Mouse (Mus musculus) hindbrain, postnatal 0 days (tissue): ENCODE results near the gene Prickle1. TPM values are rescaled to one million over a fixed set of nuclear protein-coding genes. Genes with fewer than 3 reads are reported as not detected.

ENCODE experiments used
- ATAC-seq: fragments of 200-750 bp; cut with Nextera tagmentation; 2 replicates; pipeline ENCODE4 v1.8.0; 2017; ENCODE audit warnings: mild to moderate bottlenecking, moderate TSS enrichment, moderate library complexity
- DNase-seq: peaks from one replicate; pipeline ENCODE4 v3.0.0-alpha.2; 2015; ENCODE audit warnings: low spot score
- H3K27ac ChIP-seq: fragments of 300-500 bp; sonication (generic); 2 replicates; pipeline ENCODE4 v1.5.1; 2014; ENCODE audit warnings: mild to moderate bottlenecking
- H3K27me3 ChIP-seq: fragments of 300-500 bp; sonication (generic); 2 replicates; pipeline ENCODE4 v1.6.1; 2014; ENCODE audit warnings: low read length, mixed read lengths; ENCODE audit not compliant: insufficient read depth
- H3K36me3 ChIP-seq: fragments of 300-500 bp; sonication (generic); 2 replicates; pipeline ENCODE4 v1.6.1; 2014; ENCODE audit warnings: low read length, mixed read lengths; ENCODE audit not compliant: insufficient read depth
- H3K4me1 ChIP-seq: fragments of 300-500 bp; sonication (generic); 2 replicates; pipeline ENCODE4 v1.6.1; 2014; ENCODE audit warnings: antibody characterized with exemption, low read length, mixed read lengths; ENCODE audit not compliant: insufficient read depth
- H3K4me2 ChIP-seq: fragments of 300-500 bp; sonication (generic); 2 replicates; pipeline ENCODE4 v1.6.1; 2014; ENCODE audit warnings: low read depth, mild to moderate bottlenecking, low read length, moderate library complexity, mixed read lengths
- H3K4me3 ChIP-seq: fragments of 300-500 bp; sonication (generic); 2 replicates; pipeline ENCODE4 v1.5.1; 2014; ENCODE audit warnings: low read length
- H3K9ac ChIP-seq: fragments of 300-500 bp; sonication (generic); replicated peaks from 2 replicates; pipeline ENCODE4 v1.6.1; 2014; ENCODE audit warnings: mild to moderate bottlenecking, low read length, moderate library complexity, mixed read lengths
- H3K9me3 ChIP-seq: fragments of 300-500 bp; sonication (generic); 2 replicates; pipeline ENCODE4 v1.6.1; 2016; ENCODE audit warnings: low read length, mixed read lengths
- CTCF ChIP-seq: IDR thresholded peaks from 2 replicates; pipeline ENCODE4 v1.5.1; 2016; ENCODE audit warnings: antibody characterized with exemption, control low read depth, low read depth
- WGBS: fragments of 180-500 bp; shearing (Covaris S2); extraction: QIAGEN DNeasy Blood & Tissue Kit; methylation state at CpG from one replicate; pipeline ENCODE4 v1.1.7; 2014; 5-methylcytosine and 5-hydroxymethylcytosine counted together
- polyA plus RNA-seq: library from polyadenylated mRNA; unstranded; fragments of >200 nt; fragmentation: Nextera tagmentation; extraction: Ambion mirVana; gene quantifications from 2 replicates; pipeline ENCODE4 v1.2.1, GENCODE M21; 2015
- total RNA-seq: library from RNA; depleted of rRNA; stranded (reverse); fragments of >200 nt; gene quantifications from 2 replicates; pipeline ENCODE4 v1.2.3, GENCODE M21; 2014; rRNA removed

Prickle1 gene
- 14.5 and 17.1 TPM in 2 replicates for total RNA-seq
- polyA plus RNA-seq: 16.0 and 16.2 TPM in 2 replicates

DNA sequence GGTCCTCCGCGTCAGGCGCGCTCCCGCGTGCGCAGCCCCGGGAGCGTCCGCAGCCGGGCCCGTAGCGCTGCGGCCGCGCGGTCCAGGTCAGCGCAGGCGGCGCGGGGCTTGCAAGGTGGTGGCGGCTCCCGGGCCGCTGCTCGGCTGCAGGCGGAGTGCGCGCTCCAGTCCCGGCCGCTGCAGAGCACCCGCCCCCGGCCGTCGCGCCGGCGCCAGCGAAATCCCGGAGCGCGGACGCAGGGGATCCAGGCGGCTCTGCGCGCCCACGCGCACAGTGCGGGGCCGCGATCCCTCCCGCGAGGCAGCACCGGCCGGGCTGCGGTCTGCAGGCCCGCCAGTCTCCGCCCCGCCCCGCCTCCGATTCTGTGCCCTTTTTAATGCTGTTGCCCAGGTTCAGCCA, at the start of gene Prickle1:
TSS of gene Prickle1 (minus strand) at position 146 of the 400 bp plus-strand sequence.
- Histone ChIP-seq H3K9ac (peak within 1 kb of the TSS; percentile 80), H3K27ac (peak within 1 kb of the TSS; percentile 84), H3K4me2 (peak within 1 kb of the TSS; percentile 85), H3K4me3 (peak within 1 kb of the TSS; percentile 64), H3K9me3 (no peaks in the 10 kb centered on the region), H3K4me1 (peaks cover 9% of the 10 kb centered on the region), H3K27me3 (no peaks in the 10 kb centered on the region), H3K36me3 (no peaks in the 10 kb centered on the region)
- peak; percentile 93 for DNase-seq
- peak; percentile 93 for ATAC-seq
- under 1% methylated on average over 59 of the region's 60 CpGs for WGBS
- no peak for TF ChIP-seq CTCF

DNA sequence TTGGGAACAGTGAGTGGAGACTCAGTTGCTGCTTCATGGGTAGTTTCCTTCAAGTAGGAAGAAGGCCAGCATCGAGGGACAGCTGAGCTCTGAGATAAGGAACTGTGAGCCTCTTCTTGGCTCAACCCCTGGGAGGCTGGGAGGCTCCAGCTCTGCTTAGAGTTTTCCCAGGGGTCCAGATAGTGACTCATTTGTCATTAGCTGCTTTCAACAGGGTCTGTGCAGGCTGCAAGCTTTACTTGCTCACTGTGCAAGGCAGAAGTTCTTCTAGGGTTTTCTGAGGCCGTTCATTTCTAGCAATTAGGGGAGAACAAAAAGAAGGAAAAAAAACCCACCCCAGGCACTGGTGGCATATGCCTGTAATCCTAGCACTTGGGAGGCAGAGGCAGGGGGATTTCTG, 44.5 kb upstream of the Prickle1 start:
- no peak overlapping the region for H3K9ac ChIP-seq
- no peak overlapping the region for H3K27ac ChIP-seq
- DNase-seq (no peak), ATAC-seq (no peak)
- no peaks in the 10 kb centered on the region for H3K36me3 ChIP-seq
- 89% methylated on average over 2 of the region's 2 CpGs for WGBS
- no peak overlapping the region for H3K4me3 ChIP-seq
- H3K9me3 ChIP-seq: no peaks in the 10 kb centered on the region
- TF ChIP-seq CTCF: no peak
- no peaks in the 10 kb centered on the region for H3K27me3 ChIP-seq
- no peak overlapping the region for H3K4me2 ChIP-seq
- no peaks in the 10 kb centered on the region for H3K4me1 ChIP-seq

DNA sequence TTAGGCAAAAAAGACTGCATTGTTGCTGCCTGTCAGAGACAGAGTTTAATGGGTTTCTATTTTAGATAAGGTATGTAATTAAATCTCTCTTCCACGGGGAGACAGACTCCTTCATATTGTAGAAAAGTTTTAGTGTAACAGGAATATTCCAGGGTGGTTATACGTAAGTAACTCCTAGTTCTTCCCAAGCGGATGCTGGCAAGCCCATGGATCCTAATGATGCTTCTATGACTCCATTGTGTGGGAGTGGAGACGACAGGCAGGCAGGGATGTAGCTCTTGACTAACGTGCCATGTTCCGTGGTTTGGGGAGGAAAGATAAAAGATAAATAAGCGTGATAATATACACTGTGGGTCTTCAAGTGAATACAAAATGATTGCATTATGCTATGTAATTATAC, 41.3 kb upstream of the Prickle1 start:
- Histone ChIP-seq H3K4me2 (no peak overlapping the region), H3K9me3 (no peaks in the 10 kb centered on the region), H3K9ac (no peak overlapping the region), H3K4me1 (no peaks in the 10 kb centered on the region), H3K4me3 (no peak overlapping the region), H3K27me3 (no peaks in the 10 kb centered on the region), H3K36me3 (no peaks in the 10 kb centered on the region), H3K27ac (no peak overlapping the region)
- no peak for TF ChIP-seq CTCF
- no peak for DNase-seq
- no peak for ATAC-seq
- WGBS: 67% methylated on average over 7 of the region's 7 CpGs

DNA sequence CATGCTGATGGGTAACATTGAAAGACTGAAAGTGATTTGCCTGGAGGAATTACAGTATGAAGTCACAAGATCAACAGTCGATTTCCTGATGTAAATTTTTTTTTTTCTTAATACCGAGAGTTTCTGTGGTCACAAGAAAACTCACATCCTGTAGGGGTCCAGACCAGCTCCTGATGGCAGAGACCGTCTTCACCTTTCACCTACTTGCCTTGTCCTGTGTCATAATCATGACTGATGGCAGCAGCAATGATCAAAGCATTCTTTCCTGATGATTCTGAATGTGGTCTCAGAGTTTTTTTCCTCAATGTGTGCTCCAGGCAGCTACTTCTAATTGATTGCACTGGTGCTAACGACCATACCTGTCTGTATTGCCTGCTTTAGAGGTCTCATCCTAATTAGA, 39.9 kb upstream of the Prickle1 start:
- no peak overlapping the region for H3K27ac ChIP-seq

DNA sequence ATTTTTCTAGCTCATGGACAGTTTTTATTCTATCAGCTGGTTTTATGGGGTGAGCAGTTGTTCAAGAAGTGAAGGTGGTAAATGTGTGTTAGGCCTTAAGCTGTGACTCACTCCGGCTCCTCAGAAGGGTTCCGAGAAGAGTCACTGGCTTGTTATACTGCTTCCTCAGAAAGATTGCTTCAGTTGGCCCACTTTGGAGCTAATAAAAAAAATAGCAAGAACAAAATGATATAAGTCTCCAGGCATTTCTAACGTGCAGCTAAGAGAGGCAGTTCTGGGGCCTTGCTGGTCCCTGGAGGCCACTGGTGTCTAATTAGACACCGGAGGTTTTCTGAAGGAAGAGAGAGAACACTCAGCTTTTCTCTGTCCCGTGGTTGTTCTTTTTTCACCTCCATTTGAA, 38.8 kb upstream of the Prickle1 start:
- ATAC-seq (no peak), DNase-seq (no peak)
- no peaks in the 10 kb centered on the region for H3K4me1 ChIP-seq
- no peak for TF ChIP-seq CTCF
- H3K4me3 ChIP-seq: no peak overlapping the region
- no peaks in the 10 kb centered on the region for H3K9me3 ChIP-seq
- H3K27me3 ChIP-seq: no peaks in the 10 kb centered on the region
- H3K36me3 ChIP-seq: no peaks in the 10 kb centered on the region
- WGBS: 75% methylated on average over 5 of the region's 5 CpGs
- H3K9ac ChIP-seq: no peak overlapping the region
- no peak overlapping the region for H3K4me2 ChIP-seq
- no peak overlapping the region for H3K27ac ChIP-seq

More for the DNA sequence above, 39.9 kb upstream of the Prickle1 start:
- H3K9ac ChIP-seq: no peak overlapping the region
- ATAC-seq (no peak), DNase-seq (no peak)
- H3K4me3 ChIP-seq: no peak overlapping the region
- 78% methylated on average over 4 of the region's 4 CpGs for WGBS
- TF ChIP-seq CTCF: no peak
- no peaks in the 10 kb centered on the region for H3K36me3 ChIP-seq
- no peaks in the 10 kb centered on the region for H3K27me3 ChIP-seq
- no peaks in the 10 kb centered on the region for H3K9me3 ChIP-seq
- H3K4me2 ChIP-seq: no peak overlapping the region
- no peaks in the 10 kb centered on the region for H3K4me1 ChIP-seq

GRCm38 (mm10) chr15:93630001-93630541, 34.4 kb upstream of the Prickle1 start:
- H3K4me2 ChIP-seq: no peak overlapping the region
- no peak for TF ChIP-seq CTCF
- no peak overlapping the region for H3K4me3 ChIP-seq
- H3K27me3 ChIP-seq: no peaks in the 10 kb centered on the region
- no peak for DNase-seq
- no peaks in the 10 kb centered on the region for H3K4me1 ChIP-seq
- H3K36me3 ChIP-seq: no peaks in the 10 kb centered on the region
- H3K9ac ChIP-seq: no peak overlapping the region
- no peak overlapping the region for H3K27ac ChIP-seq
- no peak for ATAC-seq
- H3K9me3 ChIP-seq: no peaks in the 10 kb centered on the region
- 84% methylated on average over 14 of the region's 14 CpGs for WGBS

DNA sequence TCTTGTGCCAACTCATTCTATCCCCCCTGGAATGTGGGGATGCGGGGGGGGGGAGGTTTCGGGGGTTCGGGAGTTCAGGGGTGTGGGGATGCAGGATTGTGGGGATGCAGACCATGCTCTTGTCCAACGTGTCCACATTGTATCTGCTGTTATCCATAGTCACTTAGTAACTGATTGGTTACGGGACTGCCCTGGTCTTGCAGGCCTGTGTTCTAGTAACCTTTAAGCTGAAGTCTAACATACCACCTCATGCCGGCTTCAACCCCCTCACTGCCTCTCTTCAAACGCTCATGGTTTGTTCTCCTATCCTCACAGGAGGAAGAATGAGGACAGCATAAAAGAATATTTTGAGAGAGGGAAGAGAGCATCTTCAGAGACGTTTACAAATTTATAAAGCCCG, 33.5 kb upstream of the Prickle1 start:
- Histone ChIP-seq H3K9me3 (no peaks in the 10 kb centered on the region), H3K4me3 (no peak overlapping the region), H3K4me2 (no peak overlapping the region), H3K27me3 (no peaks in the 10 kb centered on the region), H3K36me3 (no peaks in the 10 kb centered on the region), H3K9ac (no peak overlapping the region), H3K27ac (no peak overlapping the region), H3K4me1 (no peaks in the 10 kb centered on the region)
- TF ChIP-seq CTCF: no peak
- 91% methylated on average over 9 of the region's 9 CpGs for WGBS
- DNase-seq: no peak
- no peak for ATAC-seq
